Mouse (Mus musculus): ENCODE measurements around the gene Scrn1.

Gene Scrn1

DNA sequence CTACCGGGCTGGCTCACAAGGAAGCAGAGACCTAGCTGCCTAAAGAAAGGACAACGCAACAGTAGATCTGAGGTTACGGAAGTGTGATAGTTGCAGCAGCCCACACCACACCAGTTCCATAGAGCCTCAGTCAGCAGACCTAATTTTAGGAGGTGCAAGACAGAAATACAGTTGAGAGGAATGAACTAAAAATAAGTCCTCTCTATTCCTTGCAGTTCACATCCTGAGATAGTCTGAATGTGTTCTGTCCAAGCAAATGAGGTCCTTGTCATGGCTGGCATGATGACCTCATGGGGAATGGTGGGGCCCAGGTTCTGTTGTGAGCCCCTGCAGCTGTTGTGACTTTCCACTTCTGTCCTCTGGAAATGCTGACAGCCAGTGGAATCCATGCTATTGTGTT, 98.9 kb downstream of the Scrn1 start:
- no peak for DNase-seq

DNA sequence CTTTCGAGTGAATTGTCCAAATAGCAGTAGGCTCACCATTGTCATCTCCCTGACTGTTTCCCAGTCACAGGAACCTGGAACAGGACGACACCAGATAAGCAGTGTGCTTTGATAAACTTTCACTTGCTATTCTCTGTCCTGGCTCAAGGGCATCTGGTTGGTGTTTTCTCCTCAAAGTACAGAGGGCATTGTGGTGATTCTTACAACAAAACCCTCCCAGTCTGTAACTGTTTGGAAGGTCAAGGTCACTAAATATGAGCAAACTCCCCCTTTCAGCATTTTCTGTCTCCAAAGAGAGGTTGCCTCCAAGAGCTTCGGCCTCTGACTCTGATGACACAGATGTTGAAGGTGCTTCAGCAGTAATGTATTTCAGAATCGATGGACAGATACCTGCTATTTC, 101.4 kb downstream of the Scrn1 start:
- DNase-seq: no peak

- peak; percentile 59 for DNase-seq
Measured at GRCm38 (mm10) chr6:54463701-54464458, 102.4 kb downstream of the Scrn1 start.

GRCm38 (mm10) chr6:54462766-54463165, 103.5 kb downstream of the Scrn1 start:
- peak; percentile 51 for DNase-seq

DNA sequence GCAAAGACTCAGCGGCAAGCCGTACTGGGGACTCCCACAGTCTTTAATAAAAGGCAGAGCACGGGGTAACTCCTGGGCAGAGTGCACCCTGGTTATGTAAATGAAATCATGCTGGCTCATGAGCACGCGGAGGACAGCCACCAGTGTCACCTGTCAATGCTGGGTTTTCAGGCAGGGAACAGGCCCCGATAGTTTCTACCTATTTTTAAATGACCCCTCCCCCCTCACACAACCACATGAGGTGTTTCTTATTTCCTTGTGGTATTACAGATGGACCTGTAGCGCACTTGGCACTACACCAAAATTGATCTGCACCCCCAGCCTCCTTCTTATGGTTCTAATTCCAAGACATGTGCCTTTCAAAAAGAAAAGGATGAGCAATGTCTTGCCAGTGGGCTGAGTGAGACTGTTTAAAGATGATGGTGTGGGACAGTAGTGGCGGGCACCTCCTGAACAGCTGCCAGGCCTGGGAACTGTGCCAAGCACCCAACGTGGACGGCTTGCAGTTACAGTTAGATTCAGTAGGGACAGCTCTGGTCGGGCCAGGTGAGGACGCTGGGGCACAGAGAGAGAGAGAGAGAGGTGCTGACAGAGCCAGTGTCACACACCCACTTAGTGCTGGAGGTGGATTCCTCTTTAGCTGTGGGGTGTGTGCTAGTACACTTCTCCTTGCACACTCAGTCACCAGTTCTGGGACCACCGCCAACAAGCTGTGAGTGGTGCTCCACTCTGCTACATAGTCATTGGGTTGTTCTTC, 105.2 kb downstream of the Scrn1 start:
- DNase-seq: peak; percentile 71

DNA sequence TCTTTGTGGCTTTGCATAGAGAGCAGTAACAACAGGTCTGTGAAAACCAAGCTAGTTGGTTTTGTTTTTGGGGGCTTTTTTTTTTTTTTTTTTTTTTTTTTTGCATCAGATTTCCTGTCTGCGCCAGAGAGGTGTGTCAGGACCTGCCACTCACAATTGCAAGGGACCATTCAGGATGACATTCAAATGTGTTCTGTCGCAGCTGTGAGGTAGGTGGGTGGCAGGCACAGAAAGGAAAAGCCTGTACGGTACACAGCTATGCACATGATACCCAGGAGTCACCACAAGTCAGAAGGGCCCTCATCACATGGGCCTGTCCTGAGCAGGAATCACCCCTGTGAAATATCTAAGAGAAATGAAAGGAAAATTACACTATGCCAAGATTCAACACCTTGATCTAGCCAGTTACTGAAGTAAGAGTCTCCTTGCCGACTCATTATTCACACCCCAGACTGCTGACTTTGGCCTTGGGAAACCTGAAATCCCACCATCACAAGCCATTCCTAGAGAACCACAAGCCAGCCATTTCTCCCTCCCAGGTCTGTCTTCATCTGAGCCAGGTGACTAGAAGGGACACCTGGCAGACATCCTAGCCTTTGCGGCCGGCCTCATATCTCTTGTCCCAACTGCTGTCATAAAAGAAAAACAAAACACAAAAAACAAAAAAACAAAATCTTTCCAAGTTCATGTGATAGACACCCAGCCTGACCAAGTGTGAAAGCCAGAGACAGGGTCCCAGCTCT, 105.9 kb downstream of the Scrn1 start:
- peak; percentile 53 for DNase-seq

- no peak for DNase-seq
Measured at GRCm38 (mm10) chr6:54459661-54460060, 106.6 kb downstream of the Scrn1 start.
